Mouse (Mus musculus) small intestine, adult 2 months (tissue): ENCODE measurements around the gene Memo1.

Experiments
- CTCF ChIP-seq: fragments of 200-500 bp; IDR thresholded peaks from 2 replicates; pipeline ENCODE4 v1.5.1; 2012; ENCODE audit warnings: low read depth, mild to moderate bottlenecking, control low read depth, inconsistent platforms, low read length, moderate library complexity, mixed read lengths; ENCODE audit not compliant: insufficient replicate concordance, insufficient read length; ENCODE audit errors: extremely low read depth
- POLR2A ChIP-seq: fragments of 200-500 bp; IDR thresholded peaks from 2 replicates; pipeline ENCODE4 v1.6.1; 2012; ENCODE audit warnings: low read depth, mild to moderate bottlenecking, control low read depth, inconsistent platforms, low read length, moderate library complexity

- TF ChIP-seq POLR2A: no peak
- TF ChIP-seq CTCF: no peak
Measured at GRCm38 (mm10) chr17:74267415-74268180, 27.7 kb downstream of the Memo1 start.
